Mouse (Mus musculus): ENCODE measurements around the gene Abtb1. TPM values are rescaled to one million over a fixed set of nuclear protein-coding genes. Genes with fewer than 3 reads are reported as not detected.

Abtb1 gene
- polyA plus RNA-seq, 1 experiment: 23.6 TPM

- H3K79me2 ChIP-seq (ENCODE audit: control insufficient read depth, insufficient read depth): no peaks in the 10 kb centered on the region
- H3K36me3 ChIP-seq (ENCODE audit: control insufficient read depth, insufficient read depth): no peaks in the 10 kb centered on the region
- H3K27me3 ChIP-seq (ENCODE audit: control insufficient read depth, insufficient read depth, insufficient read length): no peaks in the 10 kb centered on the region
- no peak overlapping the region for H3ac ChIP-seq (ENCODE audit: control insufficient read depth, insufficient read length)
- H3K4me3 ChIP-seq: no peak overlapping the region
- TF ChIP-seq TCF3 (IDR thresholded peaks at IDR 0.05; ENCODE audit: insufficient read length, low read depth) (no peak), SRF (IDR thresholded peaks at IDR 0.05; ENCODE audit: control insufficient read depth, insufficient read length, low read depth) (no peak), MYOG (IDR thresholded peaks at IDR 0.05; ENCODE audit: control insufficient read depth in 1 of 3, insufficient read depth in 1 of 3, insufficient read length in 2 of 3, low read depth in 2 of 3) (no peak), MAX (IDR thresholded peaks at IDR 0.05; ENCODE audit: low read depth) (no peak), POLR2A (IDR thresholded peaks at IDR 0.05; ENCODE audit: insufficient read length, low read depth) (no peak), CEBPB (IDR thresholded peaks at IDR 0.05; ENCODE audit: insufficient read depth, poor library complexity, severe bottlenecking) (no peak), MYOD1 (IDR thresholded peaks at IDR 0.05; ENCODE audit: control insufficient read depth in 1 of 3, insufficient read length in 2 of 3, low read depth in 2 of 3) (no peak), USF1 (IDR thresholded peaks at IDR 0.05; ENCODE audit: low read depth) (no peak), REST (IDR thresholded peaks at IDR 0.05; ENCODE audit: insufficient read depth, insufficient read length) (no peak), E2F4 (IDR thresholded peaks at IDR 0.05; ENCODE audit: insufficient read depth) (no peak), POLR2AphosphoS2 (IDR thresholded peaks at IDR 0.05; ENCODE audit: insufficient read length, low read depth) (no peak), TCF12 (IDR thresholded peaks at IDR 0.05; ENCODE audit: insufficient read depth, poor library complexity, severe bottlenecking) (no peak)
- H3K4me2 ChIP-seq (ENCODE audit: low read depth): peak overlapping the region; percentile 51
These were observed 16.0 kb upstream of the Abtb1 start for GRCm38 (mm10) chr6:88857830-88858229.

DNA sequence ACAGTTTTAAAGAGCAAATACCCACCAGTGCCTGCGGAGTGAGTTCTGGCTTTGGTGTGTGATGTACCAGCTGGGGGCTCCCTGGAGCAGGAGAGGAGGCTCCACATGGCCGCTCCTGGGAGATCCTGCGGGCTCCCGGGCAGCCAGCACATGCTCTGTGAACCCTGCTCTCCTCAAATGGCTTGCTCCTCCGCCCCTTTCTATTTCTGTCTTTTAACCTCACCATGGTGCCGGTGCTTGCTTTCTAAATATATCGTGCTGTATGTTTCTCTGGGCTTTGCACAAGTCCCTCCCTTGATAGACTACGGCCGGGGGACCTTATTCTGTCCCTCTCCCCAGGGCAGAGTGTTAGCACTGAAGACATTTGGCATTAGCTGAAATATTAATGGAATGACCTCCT, 15.5 kb upstream of the Abtb1 start:
- no peak overlapping the region for H3K4me3 ChIP-seq
- H3K36me3 ChIP-seq (ENCODE audit: control insufficient read depth, insufficient read depth): no peaks in the 10 kb centered on the region
- peak overlapping the region; percentile 51 for H3K4me2 ChIP-seq (ENCODE audit: low read depth)
- no peaks in the 10 kb centered on the region for H3K27me3 ChIP-seq (ENCODE audit: control insufficient read depth, insufficient read depth, insufficient read length)
- H3K79me2 ChIP-seq (ENCODE audit: control insufficient read depth, insufficient read depth): no peaks in the 10 kb centered on the region
- no peak overlapping the region for H3ac ChIP-seq (ENCODE audit: control insufficient read depth, insufficient read length)
- TF ChIP-seq MYOG (IDR thresholded peaks at IDR 0.05; ENCODE audit: control insufficient read depth in 1 of 3, insufficient read depth in 1 of 3, insufficient read length in 2 of 3, low read depth in 2 of 3): peak in 1 of 3 experiments; percentile 41
- TF ChIP-seq CEBPB (IDR thresholded peaks at IDR 0.05; ENCODE audit: insufficient read depth, poor library complexity, severe bottlenecking): no peak

DNA sequence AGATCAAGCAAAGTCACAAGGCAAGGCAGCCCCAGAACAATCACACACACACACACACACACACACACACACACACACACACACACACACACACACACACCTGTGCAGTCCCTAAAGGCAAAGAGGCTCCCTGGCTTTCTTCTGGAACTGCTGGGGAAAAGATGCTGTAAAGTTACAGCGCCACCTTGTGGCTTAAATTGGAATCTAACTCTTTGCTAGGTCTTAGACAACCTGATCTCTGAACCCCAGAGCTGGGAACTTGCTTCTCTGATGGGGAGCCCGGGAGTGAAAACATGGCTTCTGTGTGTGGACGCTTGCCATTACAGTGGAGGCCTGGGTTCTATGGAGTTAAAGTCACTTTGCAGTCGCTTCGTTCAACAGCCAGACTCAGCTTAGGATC, 13.9 kb upstream of the Abtb1 start:
- Histone ChIP-seq H3ac (ENCODE audit: control insufficient read depth, insufficient read length) (no peak overlapping the region), H3K27me3 (ENCODE audit: control insufficient read depth, insufficient read depth, insufficient read length) (no peaks in the 10 kb centered on the region), H3K4me3 (no peak overlapping the region), H3K36me3 (ENCODE audit: control insufficient read depth, insufficient read depth) (no peaks in the 10 kb centered on the region), H3K79me2 (ENCODE audit: control insufficient read depth, insufficient read depth) (no peaks in the 10 kb centered on the region), H3K4me2 (ENCODE audit: low read depth) (no peak overlapping the region)
- TF ChIP-seq REST (IDR thresholded peaks at IDR 0.05; ENCODE audit: insufficient read depth, insufficient read length) (no peak), MYOG (IDR thresholded peaks at IDR 0.05; ENCODE audit: control insufficient read depth in 1 of 3, insufficient read depth in 1 of 3, insufficient read length in 2 of 3, low read depth in 2 of 3) (no peak), USF1 (IDR thresholded peaks at IDR 0.05; ENCODE audit: low read depth) (no peak), TCF3 (IDR thresholded peaks at IDR 0.05; ENCODE audit: insufficient read length, low read depth) (no peak), MAX (IDR thresholded peaks at IDR 0.05; ENCODE audit: low read depth) (no peak), SRF (IDR thresholded peaks at IDR 0.05; ENCODE audit: control insufficient read depth, insufficient read length, low read depth) (no peak), POLR2A (IDR thresholded peaks at IDR 0.05; ENCODE audit: insufficient read length, low read depth) (no peak), POLR2AphosphoS2 (IDR thresholded peaks at IDR 0.05; ENCODE audit: insufficient read length, low read depth) (no peak), TCF12 (IDR thresholded peaks at IDR 0.05; ENCODE audit: insufficient read depth, poor library complexity, severe bottlenecking) (no peak), E2F4 (IDR thresholded peaks at IDR 0.05; ENCODE audit: insufficient read depth) (no peak), CEBPB (IDR thresholded peaks at IDR 0.05; ENCODE audit: insufficient read depth, poor library complexity, severe bottlenecking) (no peak), MYOD1 (IDR thresholded peaks at IDR 0.05; ENCODE audit: control insufficient read depth in 1 of 3, insufficient read length in 2 of 3, low read depth in 2 of 3) (no peak)

GRCm38 (mm10) chr6:88854509-88854908, 12.7 kb upstream of the Abtb1 start:
- no peaks in the 10 kb centered on the region for H3K79me2 ChIP-seq (ENCODE audit: control insufficient read depth, insufficient read depth)
- H3ac ChIP-seq (ENCODE audit: control insufficient read depth, insufficient read length): no peak overlapping the region
- H3K4me2 ChIP-seq (ENCODE audit: low read depth): peak overlapping the region; percentile 18
- no peaks in the 10 kb centered on the region for H3K36me3 ChIP-seq (ENCODE audit: control insufficient read depth, insufficient read depth)
- no peak overlapping the region for H3K4me3 ChIP-seq
- H3K27me3 ChIP-seq (ENCODE audit: control insufficient read depth, insufficient read depth, insufficient read length): no peaks in the 10 kb centered on the region
- TF ChIP-seq MYOG (IDR thresholded peaks at IDR 0.05; ENCODE audit: control insufficient read depth in 1 of 3, insufficient read depth in 1 of 3, insufficient read length in 2 of 3, low read depth in 2 of 3) (peak in 2 of 3 experiments; percentile 32 to 80), TCF12 (IDR thresholded peaks at IDR 0.05; ENCODE audit: insufficient read depth, poor library complexity, severe bottlenecking) (peak; percentile 25), MAX (IDR thresholded peaks at IDR 0.05; ENCODE audit: low read depth) (no peak), MYOD1 (IDR thresholded peaks at IDR 0.05; ENCODE audit: control insufficient read depth in 1 of 3, insufficient read length in 2 of 3, low read depth in 2 of 3) (peak; percentile 27 to 92 (median 39)), TCF3 (IDR thresholded peaks at IDR 0.05; ENCODE audit: insufficient read length, low read depth) (peak; percentile 14), REST (IDR thresholded peaks at IDR 0.05; ENCODE audit: insufficient read depth, insufficient read length) (no peak), SRF (IDR thresholded peaks at IDR 0.05; ENCODE audit: control insufficient read depth, insufficient read length, low read depth) (no peak)

DNA sequence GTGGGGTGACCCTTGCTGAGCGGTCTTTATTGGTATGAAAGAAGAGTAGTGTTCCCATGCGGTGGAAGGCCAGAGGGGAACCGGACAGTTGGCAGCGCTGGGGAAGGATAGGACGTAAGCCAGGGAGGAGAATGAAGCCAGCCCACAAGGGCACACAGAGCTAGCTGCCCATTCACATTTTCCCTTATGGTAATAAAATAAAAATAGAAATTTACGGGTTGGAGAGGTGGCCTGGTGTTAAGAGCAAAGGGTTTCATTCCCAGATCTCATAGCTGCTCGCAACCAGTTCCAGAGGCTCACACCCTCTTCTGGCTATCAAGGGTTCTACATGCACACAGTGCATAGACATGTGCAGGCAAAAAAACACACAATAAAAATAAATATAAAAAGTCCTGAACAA, 8.2 kb upstream of the Abtb1 start:
- Histone ChIP-seq H3K4me3 (no peak overlapping the region), H3K36me3 (ENCODE audit: control insufficient read depth, insufficient read depth) (no peaks in the 10 kb centered on the region), H3ac (ENCODE audit: control insufficient read depth, insufficient read length) (no peak overlapping the region), H3K79me2 (ENCODE audit: control insufficient read depth, insufficient read depth) (no peaks in the 10 kb centered on the region), H3K27me3 (ENCODE audit: control insufficient read depth, insufficient read depth, insufficient read length) (no peaks in the 10 kb centered on the region), H3K4me2 (ENCODE audit: low read depth) (no peak overlapping the region)
- no peak for TF ChIP-seq MYOG (IDR thresholded peaks at IDR 0.05; ENCODE audit: control insufficient read depth in 1 of 3, insufficient read depth in 1 of 3, insufficient read length in 2 of 3, low read depth in 2 of 3)
- TF ChIP-seq TCF12 (IDR thresholded peaks at IDR 0.05; ENCODE audit: insufficient read depth, poor library complexity, severe bottlenecking): no peak
- TF ChIP-seq SRF (IDR thresholded peaks at IDR 0.05; ENCODE audit: control insufficient read depth, insufficient read length, low read depth): no peak
- TF ChIP-seq REST (IDR thresholded peaks at IDR 0.05; ENCODE audit: insufficient read depth, insufficient read length): no peak
- no peak for TF ChIP-seq POLR2A (IDR thresholded peaks at IDR 0.05; ENCODE audit: insufficient read length, low read depth)
- no peak for TF ChIP-seq E2F4 (IDR thresholded peaks at IDR 0.05; ENCODE audit: insufficient read depth)
